Mouse (Mus musculus) lung, embryonic 16.5 days (tissue): ENCODE data around the gene Tnc. TPM values are rescaled to one million over a fixed set of nuclear protein-coding genes. Genes with fewer than 3 reads are reported as not detected.
A peak's percentile ranks its signal among the peaks of the same experiment; 100 is the strongest.

Experiments used
- ATAC-seq: fragments of 200-750 bp; cut with Nextera tagmentation; 2 replicates; pipeline ENCODE4 v1.8.0; 2017; ENCODE audit warnings: low read depth, mild to moderate bottlenecking, moderate library complexity
- H3K27ac ChIP-seq: fragments of 300-500 bp; sonication (generic); 2 replicates; pipeline ENCODE4 v1.5.1; 2014; ENCODE audit warnings: mild to moderate bottlenecking, control low read depth, low read length
- H3K27me3 ChIP-seq: fragments of 300-500 bp; sonication (generic); 2 replicates; pipeline ENCODE4 v1.6.1; 2014; ENCODE audit warnings: low read depth, low read length, mixed read lengths; ENCODE audit not compliant: control insufficient read depth, insufficient read depth
- H3K36me3 ChIP-seq: fragments of 300-500 bp; sonication (generic); 2 replicates; pipeline ENCODE4 v1.6.1; 2014; ENCODE audit warnings: low read length; ENCODE audit not compliant: control insufficient read depth, insufficient read depth
- H3K4me1 ChIP-seq: fragments of 300-500 bp; sonication (generic); replicated peaks from 2 replicates; pipeline ENCODE4 v1.6.1; 2014; ENCODE audit warnings: low read length, mixed read lengths; ENCODE audit not compliant: control insufficient read depth, insufficient read depth
- H3K4me2 ChIP-seq: fragments of 300-500 bp; sonication (generic); 2 replicates; pipeline ENCODE4 v1.6.1; 2014; ENCODE audit warnings: low read depth, low read length, control low read depth
- H3K4me3 ChIP-seq: fragments of 300-500 bp; sonication (generic); 2 replicates; pipeline ENCODE4 v1.5.1; 2014; ENCODE audit warnings: mild to moderate bottlenecking, low read length, control low read depth
- H3K9ac ChIP-seq: fragments of 300-500 bp; sonication (generic); 2 replicates; pipeline ENCODE4 v1.6.1; 2014; ENCODE audit warnings: low read length, control low read depth
- H3K9me3 ChIP-seq: fragments of 300-500 bp; sonication (generic); 2 replicates; pipeline ENCODE4 v1.6.1; 2016; ENCODE audit warnings: low read length; ENCODE audit not compliant: control insufficient read depth
- WGBS: fragments of 180-500 bp; shearing (Covaris S2); extraction: QIAGEN DNeasy Blood & Tissue Kit; methylation state at CpG from one replicate; pipeline ENCODE4 v1.1.7; 2014; 5-methylcytosine and 5-hydroxymethylcytosine counted together
- polyA plus RNA-seq: library from polyadenylated mRNA; unstranded; fragments of >200 nt; fragmentation: Nextera tagmentation; extraction: Ambion mirVana; gene quantifications from 2 replicates; pipeline ENCODE4 v1.2.1, GENCODE M21; 2015

Tnc gene
- polyA plus RNA-seq, 1 experiment from 2014 or later, result 45.2 TPM

GRCm38 (mm10) chr4:63939428-63939827, 107.4 kb downstream of the Tnc start:
- Histone ChIP-seq H3K9me3 (no peaks in the 10 kb centered on the region), H3K9ac (no peak overlapping the region), H3K4me1 (no peaks in the 10 kb centered on the region), H3K36me3 (no peaks in the 10 kb centered on the region), H3K4me2 (no peak overlapping the region), H3K4me3 (no peak overlapping the region), H3K27ac (no peak overlapping the region), H3K27me3 (no peaks in the 10 kb centered on the region)
- WGBS, result 66% methylated on average over 3 of the region's 3 CpGs
- no peak for ATAC-seq

GRCm38 (mm10) chr4:63935960-63936359, 110.9 kb downstream of the Tnc start:
- Histone ChIP-seq H3K27ac (no peak overlapping the region), H3K4me1 (no peaks in the 10 kb centered on the region), H3K27me3 (no peaks in the 10 kb centered on the region), H3K4me3 (no peak overlapping the region), H3K36me3 (no peaks in the 10 kb centered on the region), H3K9ac (no peak overlapping the region), H3K9me3 (no peaks in the 10 kb centered on the region), H3K4me2 (no peak overlapping the region)
- no peak for ATAC-seq
- 84% methylated on average over 4 of the region's 4 CpGs for WGBS

- H3K4me1 ChIP-seq, result no peaks in the 10 kb centered on the region
- no peak overlapping the region for H3K4me2 ChIP-seq
- no peak overlapping the region for H3K27ac ChIP-seq
- H3K27me3 ChIP-seq, result no peaks in the 10 kb centered on the region
- H3K36me3 ChIP-seq, result no peaks in the 10 kb centered on the region
- 70% methylated on average over 9 of the region's 9 CpGs for WGBS
- no peak for ATAC-seq
- no peak overlapping the region for H3K9ac ChIP-seq
- H3K9me3 ChIP-seq, result no peaks in the 10 kb centered on the region
- H3K4me3 ChIP-seq, result no peak overlapping the region
These were observed 111.5 kb downstream of the Tnc start for GRCm38 (mm10) chr4:63935314-63935713.

DNA sequence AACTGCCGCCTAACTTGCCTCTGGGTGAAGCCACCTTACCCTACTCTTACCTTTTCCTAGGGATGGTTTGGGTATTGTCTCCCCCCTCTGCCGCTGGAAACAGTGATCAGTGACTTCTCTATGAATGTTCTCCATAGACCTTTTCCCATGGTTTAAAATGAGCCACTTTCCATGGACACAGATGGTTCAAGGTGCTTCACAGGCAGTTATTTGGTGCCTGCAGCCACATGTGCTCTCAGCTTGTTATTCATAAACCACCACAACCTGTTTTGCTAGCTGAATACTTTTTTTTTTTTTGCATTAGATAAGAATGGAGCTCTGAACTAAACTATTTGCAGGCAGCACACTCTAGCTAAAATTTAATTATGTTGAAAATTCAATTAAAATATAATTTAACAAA, 116.0 kb downstream of the Tnc start:
- no peaks in the 10 kb centered on the region for H3K36me3 ChIP-seq
- ATAC-seq, result no peak
- H3K9me3 ChIP-seq, result no peaks in the 10 kb centered on the region
- no peak overlapping the region for H3K9ac ChIP-seq
- no peak overlapping the region for H3K4me3 ChIP-seq
- no peaks in the 10 kb centered on the region for H3K4me1 ChIP-seq
- WGBS, result 85% methylated on average over 2 of the region's 2 CpGs
- no peaks in the 10 kb centered on the region for H3K27me3 ChIP-seq
- H3K4me2 ChIP-seq, result no peak overlapping the region
- no peak overlapping the region for H3K27ac ChIP-seq

- H3K27me3 ChIP-seq, result no peaks in the 10 kb centered on the region
- H3K9ac ChIP-seq, result no peak overlapping the region
- no peaks in the 10 kb centered on the region for H3K36me3 ChIP-seq
- H3K4me1 ChIP-seq, result no peaks in the 10 kb centered on the region
- H3K4me3 ChIP-seq, result no peak overlapping the region
- ATAC-seq, result no peak
- WGBS, result 56% methylated on average over 2 of the region's 2 CpGs
- H3K27ac ChIP-seq, result no peak overlapping the region
- H3K4me2 ChIP-seq, result no peak overlapping the region
- no peaks in the 10 kb centered on the region for H3K9me3 ChIP-seq
These were observed 117.3 kb downstream of the Tnc start for GRCm38 (mm10) chr4:63929490-63929889.

GRCm38 (mm10) chr4:63928192-63928591, 118.6 kb downstream of the Tnc start:
- WGBS, result 79% methylated on average over 1 of the region's 1 CpGs
- Histone ChIP-seq H3K4me1 (no peaks in the 10 kb centered on the region), H3K4me2 (no peak overlapping the region), H3K9ac (no peak overlapping the region), H3K9me3 (no peaks in the 10 kb centered on the region), H3K27ac (no peak overlapping the region), H3K4me3 (no peak overlapping the region), H3K27me3 (no peaks in the 10 kb centered on the region), H3K36me3 (no peaks in the 10 kb centered on the region)
- ATAC-seq, result no peak

- Histone ChIP-seq H3K9me3 (no peaks in the 10 kb centered on the region), H3K9ac (no peak overlapping the region), H3K4me3 (0 out of 2 replicates have a peak overlapping the region, but pooled peaks have one; percentile 3), H3K4me2 (peak overlapping the region; percentile 43), H3K4me1 (peaks cover 16% of the 10 kb centered on the region), H3K27me3 (no peaks in the 10 kb centered on the region), H3K27ac (peak overlapping the region; percentile 66), H3K36me3 (no peaks in the 10 kb centered on the region)
- WGBS, result 18% methylated on average over 5 of the region's 5 CpGs
- peak; percentile 77 for ATAC-seq
These were observed 129.6 kb downstream of the Tnc start for GRCm38 (mm10) chr4:63917181-63917580.

GRCm38 (mm10) chr4:63916753-63917152, 130.1 kb downstream of the Tnc start:
- peak overlapping the region; percentile 66 for H3K27ac ChIP-seq
- H3K4me2 ChIP-seq, result peak overlapping the region; percentile 43
- H3K4me3 ChIP-seq, result 0 out of 2 replicates have a peak overlapping the region, but pooled peaks have one; percentile 3
- WGBS, result 8% methylated on average over 8 of the region's 8 CpGs
- no peak overlapping the region for H3K9ac ChIP-seq
- H3K9me3 ChIP-seq, result no peaks in the 10 kb centered on the region
- ATAC-seq, result peak; percentile 92
- H3K36me3 ChIP-seq, result no peaks in the 10 kb centered on the region
- H3K27me3 ChIP-seq, result no peaks in the 10 kb centered on the region
- peaks cover 16% of the 10 kb centered on the region for H3K4me1 ChIP-seq

GRCm38 (mm10) chr4:63916288-63916687, 130.5 kb downstream of the Tnc start:
- ATAC-seq, result peak; percentile 66; the same call in 1 of the 2 replicates
- Histone ChIP-seq H3K36me3 (no peaks in the 10 kb centered on the region), H3K4me1 (peaks cover 16% of the 10 kb centered on the region), H3K27ac (peak overlapping the region; percentile 66), H3K4me2 (peak overlapping the region; percentile 43; the same call in 1 of the 2 replicates), H3K4me3 (no peak overlapping the region), H3K9me3 (no peaks in the 10 kb centered on the region), H3K27me3 (no peaks in the 10 kb centered on the region), H3K9ac (no peak overlapping the region)
- 21% methylated on average over 3 of the region's 3 CpGs for WGBS
